Mouse (Mus musculus) E14TG2a.4 (cell line): ENCODE measurements around the gene Fam243.

ENCODE experiments used
- CTCF ChIP-seq: conservative IDR thresholded peaks from 2 replicates; pipeline ENCODE4 v1.5.1; 2014; ENCODE audit warnings: low read length
- POU5F1 ChIP-seq: IDR thresholded peaks from 2 replicates; pipeline ENCODE4 v1.6.1; 2014; ENCODE audit warnings: low read length, borderline replicate concordance

GRCm38 (mm10) chr16:92327911-92328310 is 6.7 kb upstream of the Fam243 start:
- TF ChIP-seq CTCF = no peak
- no peak for TF ChIP-seq POU5F1
